Mouse (Mus musculus) lung, postnatal 0 days (tissue): ENCODE results near the gene Hmgn3.

Source experiments
- CTCF ChIP-seq: IDR thresholded peaks from 2 replicates; pipeline ENCODE4 v1.5.1; 2016; ENCODE audit warnings: antibody characterized with exemption, mild to moderate bottlenecking
- EP300 ChIP-seq: IDR thresholded peaks from 2 replicates; pipeline ENCODE4 v1.6.1; 2016; ENCODE audit warnings: antibody characterized with exemption, mild to moderate bottlenecking, control low read depth

DNA sequence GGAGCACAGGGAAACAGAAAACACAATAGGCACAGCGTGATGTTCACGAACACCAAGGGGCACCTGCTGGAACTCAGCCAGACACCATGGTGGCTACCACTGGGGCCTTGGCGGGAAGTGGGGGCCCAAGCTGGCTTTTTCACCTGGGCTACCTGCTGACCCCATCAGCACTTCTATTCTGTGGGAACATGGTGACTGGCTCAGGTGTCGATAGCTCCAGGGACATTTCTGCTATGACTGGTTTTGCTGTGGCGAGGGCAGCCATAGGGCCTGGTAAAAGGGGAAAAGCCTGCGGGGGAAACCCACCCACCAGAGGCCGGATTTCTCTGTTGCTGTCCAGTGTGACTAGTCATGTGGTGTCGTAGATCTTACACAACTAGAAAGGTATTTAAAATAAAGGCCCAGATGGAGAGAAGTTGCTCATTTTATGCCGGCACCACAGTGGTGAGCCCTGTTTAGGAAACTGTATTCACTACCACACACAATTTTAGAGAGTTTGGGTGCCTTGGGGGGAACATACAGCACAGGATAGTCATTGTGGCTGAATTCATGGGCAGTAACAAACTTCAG, 35.3 kb downstream of the Hmgn3 start:
- TF ChIP-seq EP300 = no peak
- TF ChIP-seq CTCF = no peak
